Mouse (Mus musculus) hindbrain, embryonic 11.5 days (tissue): ENCODE measurements around the gene Ranbp3l. TPM values are rescaled to one million over a fixed set of nuclear protein-coding genes. Genes with fewer than 3 reads are reported as not detected.

Experiments
- ATAC-seq: fragments of 200-750 bp; cut with Nextera tagmentation; 2 replicates; pipeline ENCODE4 v1.8.0; 2017; ENCODE audit warnings: mild to moderate bottlenecking, moderate TSS enrichment, moderate library complexity; ENCODE audit not compliant: low FRiP score
- DNase-seq: peaks from one replicate; pipeline ENCODE4 v3.0.0-alpha.2; 2015; ENCODE audit warnings: low spot score
- H3K27ac ChIP-seq: fragments of 300-500 bp; sonication (generic); 2 replicates; pipeline ENCODE4 v1.5.1; 2014; ENCODE audit warnings: mild to moderate bottlenecking, low read depth, low read length
- H3K27me3 ChIP-seq: fragments of 300-500 bp; sonication (generic); 2 replicates; pipeline ENCODE4 v1.6.1; 2014; ENCODE audit warnings: mild to moderate bottlenecking, low read length, moderate library complexity, mixed read lengths; ENCODE audit not compliant: control insufficient read depth, insufficient read depth
- H3K36me3 ChIP-seq: fragments of 300-500 bp; sonication (generic); 2 replicates; pipeline ENCODE4 v1.6.1; 2014; ENCODE audit warnings: mild to moderate bottlenecking, low read length, moderate library complexity, mixed read lengths; ENCODE audit not compliant: control insufficient read depth, insufficient read depth
- H3K4me1 ChIP-seq: fragments of 300-500 bp; sonication (generic); replicated peaks from 2 replicates; pipeline ENCODE4 v1.6.1; 2014; ENCODE audit warnings: low read length, mixed read lengths; ENCODE audit not compliant: control insufficient read depth, insufficient read depth
- H3K4me2 ChIP-seq: fragments of 300-500 bp; sonication (generic); replicated peaks from 2 replicates; pipeline ENCODE4 v1.6.1; 2014; ENCODE audit warnings: mild to moderate bottlenecking, low read depth, low read length
- H3K4me3 ChIP-seq: fragments of 300-500 bp; sonication (generic); 2 replicates; pipeline ENCODE4 v1.5.1; 2014; ENCODE audit warnings: low read depth, low read length
- H3K9ac ChIP-seq: fragments of 300-500 bp; sonication (generic); 2 replicates; pipeline ENCODE4 v1.6.1; 2014; ENCODE audit warnings: low read depth, low read length
- H3K9me3 ChIP-seq: fragments of 300-500 bp; sonication (generic); 2 replicates; pipeline ENCODE4 v1.6.1; 2016; ENCODE audit warnings: low read length; ENCODE audit not compliant: control insufficient read depth
- WGBS: fragments of 180-500 bp; shearing (Covaris S2); extraction: QIAGEN DNeasy Blood & Tissue Kit; methylation state at CpG from one replicate; pipeline ENCODE4 v1.1.7; 2014; 5-methylcytosine and 5-hydroxymethylcytosine counted together
- polyA plus RNA-seq: library from polyadenylated mRNA; unstranded; fragments of >200 nt; fragmentation: Nextera tagmentation; extraction: Ambion mirVana; gene quantifications from 2 replicates; pipeline ENCODE4 v1.2.1, GENCODE M21; 2014

Ranbp3l gene
- polyA plus RNA-seq, 1 experiment from 2014 or later: 0.45 TPM

DNA sequence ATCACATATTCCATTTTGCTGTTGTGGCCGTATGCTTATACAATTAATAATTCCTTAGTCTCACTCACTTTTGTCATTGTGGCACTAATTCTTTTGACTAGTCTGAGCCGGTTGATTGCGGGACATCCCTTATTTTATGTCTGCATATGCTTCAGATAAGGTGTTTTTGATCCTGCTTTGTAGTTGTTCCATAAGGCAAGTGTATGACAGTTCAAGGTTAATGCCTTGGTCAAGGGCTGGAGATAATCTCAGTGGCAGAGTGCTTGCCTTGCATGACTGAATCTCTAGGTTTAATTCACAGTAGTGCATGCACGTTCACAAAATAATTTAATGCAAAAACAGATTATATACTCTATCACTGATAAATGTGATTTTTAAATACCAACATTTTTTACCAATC is 129.1 kb downstream of the Ranbp3l start:
- Histone ChIP-seq H3K4me3 (no peak overlapping the region), H3K27ac (no peak overlapping the region), H3K36me3 (no peaks in the 10 kb centered on the region), H3K4me1 (no peaks in the 10 kb centered on the region), H3K9ac (no peak overlapping the region), H3K4me2 (no peak overlapping the region), H3K27me3 (no peaks in the 10 kb centered on the region), H3K9me3 (no peaks in the 10 kb centered on the region)
- 91% methylated on average over 4 of the region's 4 CpGs for WGBS
- ATAC-seq (no peak), DNase-seq (no peak)

DNA sequence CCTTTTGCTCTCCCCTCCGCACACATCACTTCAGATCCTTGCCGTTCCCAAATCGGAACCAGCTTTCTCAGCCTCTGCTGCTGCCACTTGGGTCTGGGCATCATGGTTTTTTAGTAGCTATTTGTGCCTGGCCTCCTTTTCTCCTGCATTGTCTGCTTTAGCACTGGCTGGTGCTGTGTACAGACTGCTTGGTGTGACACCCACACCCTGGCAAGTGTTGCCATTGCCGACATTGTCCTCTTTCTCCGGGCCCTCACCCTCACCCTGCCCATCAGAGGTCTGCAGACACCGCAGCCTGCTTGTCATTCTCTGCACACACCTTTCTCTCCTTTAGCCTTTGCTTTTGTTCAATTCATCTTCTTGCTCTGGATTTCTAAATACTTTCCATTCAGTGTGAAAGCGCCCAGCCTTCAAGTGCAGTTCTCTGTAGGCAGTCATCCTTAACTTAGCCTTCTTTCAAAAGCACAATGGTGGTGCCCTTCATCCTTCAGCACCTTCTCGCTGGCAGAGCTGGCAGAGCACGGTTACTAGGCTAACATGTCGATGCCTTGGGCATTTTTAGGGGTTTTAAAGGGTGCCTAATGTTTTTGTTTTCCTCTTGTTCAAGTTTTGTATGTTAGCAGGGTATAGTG is 132.8 kb downstream of the Ranbp3l start:
- DNase-seq: no peak
- Histone ChIP-seq H3K27ac (no peak overlapping the region), H3K9ac (no peak overlapping the region), H3K9me3 (no peaks in the 10 kb centered on the region), H3K4me3 (no peak overlapping the region), H3K27me3 (no peaks in the 10 kb centered on the region), H3K4me2 (no peak overlapping the region), H3K36me3 (no peaks in the 10 kb centered on the region), H3K4me1 (no peaks in the 10 kb centered on the region)
- no peak for ATAC-seq
- WGBS: 91% methylated on average over 10 of the region's 10 CpGs

DNA sequence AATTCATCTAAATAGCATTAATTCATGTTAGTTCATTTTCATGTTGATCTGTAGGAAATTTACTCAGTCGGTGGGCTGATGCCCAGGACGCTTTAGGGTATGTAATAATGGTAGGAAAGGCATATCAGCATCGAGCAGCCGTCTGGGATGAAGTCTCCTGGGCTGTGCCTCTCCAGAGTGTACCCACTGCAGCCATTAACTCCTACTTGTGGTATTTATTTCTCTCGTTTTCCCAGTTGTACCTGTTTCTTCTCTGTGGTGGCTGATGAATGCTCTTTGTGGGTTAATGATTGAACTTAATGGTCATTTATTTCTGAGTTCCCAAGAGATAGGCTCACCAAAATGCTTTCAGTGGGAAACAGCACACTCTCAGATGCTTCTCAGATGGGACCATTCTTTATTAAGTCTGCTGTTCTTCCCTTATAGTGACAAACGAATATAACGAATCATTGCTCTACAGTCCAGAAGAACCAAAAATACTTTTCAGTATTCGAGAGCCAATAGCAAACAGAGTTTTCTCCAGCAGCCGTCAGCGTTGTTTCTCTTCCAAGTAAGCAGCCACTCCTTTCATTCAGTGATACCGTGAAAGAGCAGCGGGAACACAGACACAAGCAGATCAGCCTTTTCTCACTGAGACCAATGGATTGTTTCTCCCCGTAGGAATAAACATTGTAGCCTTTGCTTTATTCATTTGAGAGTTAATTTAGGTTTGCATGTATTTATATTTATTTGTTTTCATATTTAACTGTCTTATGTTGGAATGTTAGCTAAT is 138.7 kb downstream of the Ranbp3l start:
- ATAC-seq: no peak
- H3K36me3 ChIP-seq: no peaks in the 10 kb centered on the region
- WGBS: 84% methylated on average over 13 of the region's 13 CpGs

DNA sequence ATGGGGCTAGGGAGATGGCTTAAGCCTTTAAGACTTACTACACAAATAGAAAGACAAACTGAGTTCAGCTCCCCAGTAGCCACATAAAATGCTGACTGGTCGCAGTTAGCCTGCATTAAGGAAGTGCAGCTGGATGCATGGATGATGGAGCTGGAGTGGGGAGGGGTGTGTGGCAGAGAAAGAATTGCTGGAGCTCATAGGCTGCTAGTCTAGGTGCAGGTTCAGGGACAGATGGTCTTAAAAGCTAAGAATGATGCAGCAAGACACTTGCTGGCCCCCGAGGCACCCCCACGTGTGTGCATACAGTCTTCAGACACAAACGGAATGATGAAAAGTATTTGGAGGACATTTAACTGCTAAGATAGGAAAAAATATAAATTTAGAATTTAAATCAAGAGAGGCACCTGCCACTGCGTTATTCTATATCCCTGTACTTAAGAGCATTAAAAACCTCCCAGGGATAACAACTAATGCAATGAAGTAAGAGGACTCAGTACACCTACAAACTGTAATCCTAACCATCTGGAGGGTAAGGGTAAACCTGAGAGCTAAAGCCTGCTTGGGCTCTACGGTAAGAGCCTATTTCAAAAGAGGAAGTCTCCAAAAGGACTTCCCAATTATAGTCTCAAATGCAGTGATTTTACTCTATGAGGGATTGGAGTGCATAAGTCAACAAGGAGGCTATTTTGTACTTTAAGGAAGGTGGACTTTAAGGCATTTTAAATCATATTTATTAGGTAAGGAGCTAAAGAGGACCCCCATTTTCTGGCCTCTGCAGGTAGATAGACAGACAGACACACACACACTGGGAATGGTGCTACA is 143.0 kb downstream of the Ranbp3l start:
- DNase-seq (no peak), ATAC-seq (no peak)
- Histone ChIP-seq H3K9me3 (no peaks in the 10 kb centered on the region), H3K27me3 (no peaks in the 10 kb centered on the region), H3K4me3 (no peak overlapping the region), H3K36me3 (peaks cover 7% of the 10 kb centered on the region), H3K4me2 (no peak overlapping the region), H3K9ac (no peak overlapping the region), H3K4me1 (no peaks in the 10 kb centered on the region), H3K27ac (no peak overlapping the region)
- WGBS: 85% methylated on average over 6 of the region's 6 CpGs

More for the DNA sequence above, 138.7 kb downstream of the Ranbp3l start:
- Histone ChIP-seq H3K4me2 (no peak overlapping the region), H3K4me1 (no peaks in the 10 kb centered on the region), H3K27me3 (no peaks in the 10 kb centered on the region), H3K9me3 (no peaks in the 10 kb centered on the region), H3K4me3 (no peak overlapping the region), H3K9ac (no peak overlapping the region), H3K27ac (no peak overlapping the region)
- no peak for DNase-seq

DNA sequence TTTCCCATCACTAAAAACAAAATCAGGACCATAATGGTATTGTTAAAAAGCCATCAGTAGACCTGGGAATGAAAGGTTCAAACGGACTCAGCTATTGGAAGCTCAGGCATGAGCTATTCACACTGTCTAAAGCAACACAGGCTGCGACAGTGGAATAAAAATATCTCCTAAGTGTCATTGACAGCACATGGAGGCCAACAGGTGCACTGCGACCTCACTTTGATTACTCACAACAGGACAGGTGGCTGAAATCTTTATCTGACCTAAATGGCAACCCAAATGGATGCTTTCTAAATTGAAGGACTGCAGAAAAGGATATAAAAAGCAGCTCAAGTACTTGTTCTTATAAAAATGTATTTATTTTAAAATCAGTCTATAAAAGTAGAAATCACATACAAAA is 143.9 kb downstream of the Ranbp3l start:
- ATAC-seq (no peak), DNase-seq (no peak)
- H3K27me3 ChIP-seq: no peaks in the 10 kb centered on the region
- H3K9me3 ChIP-seq: no peaks in the 10 kb centered on the region
- no peak overlapping the region for H3K4me2 ChIP-seq
- H3K36me3 ChIP-seq: peaks cover 7% of the 10 kb centered on the region
- no peak overlapping the region for H3K4me3 ChIP-seq
- WGBS: 88% methylated on average over 3 of the region's 3 CpGs
- no peak overlapping the region for H3K9ac ChIP-seq
- H3K27ac ChIP-seq: no peak overlapping the region
- no peaks in the 10 kb centered on the region for H3K4me1 ChIP-seq

DNA sequence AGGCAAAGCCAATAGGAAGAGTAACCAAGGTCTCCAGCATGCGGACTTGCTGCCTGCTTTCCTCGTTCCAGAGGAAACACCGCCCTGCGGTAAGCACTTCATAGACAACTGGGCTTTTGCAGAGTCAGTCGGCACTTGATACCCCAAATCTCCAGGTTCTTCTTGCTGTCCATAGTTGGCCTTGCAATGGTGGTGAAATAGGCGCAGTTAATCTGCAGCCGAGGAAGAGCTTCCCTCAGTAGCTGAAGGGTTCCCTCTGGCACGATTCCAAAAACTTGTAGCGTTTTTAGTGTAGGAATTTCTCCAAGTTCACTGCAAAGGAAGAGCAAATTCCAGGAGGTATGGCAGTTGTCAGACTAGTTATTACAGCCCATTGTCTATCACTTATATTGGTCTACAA is 145.8 kb downstream of the Ranbp3l start:
- DNase-seq: no peak
- Histone ChIP-seq H3K9ac (no peak overlapping the region), H3K27me3 (no peaks in the 10 kb centered on the region), H3K4me1 (no peaks in the 10 kb centered on the region), H3K4me2 (no peak overlapping the region), H3K36me3 (peaks cover 7% of the 10 kb centered on the region), H3K4me3 (no peak overlapping the region), H3K27ac (no peak overlapping the region), H3K9me3 (no peaks in the 10 kb centered on the region)
- WGBS: 93% methylated on average over 9 of the region's 9 CpGs
- ATAC-seq: no peak

DNA sequence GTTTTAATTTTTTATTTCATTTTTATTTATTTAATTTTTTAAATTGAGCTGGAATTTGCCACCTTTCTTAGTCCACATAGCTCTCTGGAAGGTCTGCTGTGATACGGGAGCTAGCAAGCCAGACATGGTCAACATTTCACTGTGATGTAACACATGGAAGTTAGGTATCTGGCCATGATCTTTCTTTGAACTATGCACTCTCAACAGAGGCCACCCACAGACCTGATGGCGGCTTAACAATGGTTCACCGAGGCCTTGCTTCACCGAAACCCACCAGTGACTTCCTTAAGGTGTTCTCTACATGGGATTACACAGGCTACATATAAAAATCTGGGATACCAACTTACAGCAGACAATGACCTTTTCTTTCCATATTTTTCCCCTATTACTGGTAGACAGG is 146.4 kb downstream of the Ranbp3l start:
- no peak overlapping the region for H3K4me3 ChIP-seq
- no peaks in the 10 kb centered on the region for H3K4me1 ChIP-seq
- H3K9me3 ChIP-seq: no peaks in the 10 kb centered on the region
- H3K27ac ChIP-seq: no peak overlapping the region
- WGBS: 80% methylated on average over 4 of the region's 4 CpGs
- DNase-seq (no peak), ATAC-seq (no peak)
- H3K36me3 ChIP-seq: peaks cover 7% of the 10 kb centered on the region
- no peak overlapping the region for H3K4me2 ChIP-seq
- H3K9ac ChIP-seq: no peak overlapping the region
- H3K27me3 ChIP-seq: no peaks in the 10 kb centered on the region

DNA sequence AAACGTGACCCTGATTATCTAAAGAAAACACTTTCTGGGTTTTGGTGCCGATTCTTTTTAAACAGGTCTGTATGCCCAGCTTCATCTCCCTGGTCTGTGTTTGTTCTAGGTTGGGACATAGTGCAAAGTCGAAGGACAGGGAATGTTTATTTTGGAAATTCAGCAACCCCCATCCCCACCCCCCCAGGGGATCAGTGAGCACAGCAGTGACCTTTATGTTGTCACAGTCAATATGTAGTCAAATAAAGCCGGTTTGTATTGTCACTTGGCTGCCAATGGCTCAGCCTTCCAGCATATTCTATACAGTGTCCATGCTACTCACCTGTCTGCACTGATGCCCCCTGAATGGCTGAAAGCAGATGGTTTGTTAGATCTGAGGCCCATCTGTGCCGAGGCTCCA is 146.8 kb downstream of the Ranbp3l start:
- ATAC-seq (no peak), DNase-seq (no peak)
- peaks cover 7% of the 10 kb centered on the region for H3K36me3 ChIP-seq
- no peak overlapping the region for H3K9ac ChIP-seq
- no peaks in the 10 kb centered on the region for H3K4me1 ChIP-seq
- H3K27ac ChIP-seq: no peak overlapping the region
- 76% methylated on average over 5 of the region's 5 CpGs for WGBS
- no peak overlapping the region for H3K4me2 ChIP-seq
- no peaks in the 10 kb centered on the region for H3K9me3 ChIP-seq
- no peak overlapping the region for H3K4me3 ChIP-seq
- no peaks in the 10 kb centered on the region for H3K27me3 ChIP-seq
